Mouse (Mus musculus) bone marrow, adult 2 months (tissue): ENCODE data around the gene She.

Experiments used
- CTCF ChIP-seq: fragments of 200-500 bp; IDR thresholded peaks from 2 replicates; pipeline ENCODE4 v1.5.1; 2011; ENCODE audit warnings: low read length, control low read depth; ENCODE audit not compliant: control insufficient read depth, insufficient read depth
- POLR2A ChIP-seq: fragments of 200-500 bp; IDR thresholded peaks from 2 replicates; pipeline ENCODE4 v1.6.1; 2011; ENCODE audit warnings: low read depth, mild to moderate bottlenecking, control low read depth, low read length, borderline replicate concordance; ENCODE audit not compliant: control insufficient read depth

DNA sequence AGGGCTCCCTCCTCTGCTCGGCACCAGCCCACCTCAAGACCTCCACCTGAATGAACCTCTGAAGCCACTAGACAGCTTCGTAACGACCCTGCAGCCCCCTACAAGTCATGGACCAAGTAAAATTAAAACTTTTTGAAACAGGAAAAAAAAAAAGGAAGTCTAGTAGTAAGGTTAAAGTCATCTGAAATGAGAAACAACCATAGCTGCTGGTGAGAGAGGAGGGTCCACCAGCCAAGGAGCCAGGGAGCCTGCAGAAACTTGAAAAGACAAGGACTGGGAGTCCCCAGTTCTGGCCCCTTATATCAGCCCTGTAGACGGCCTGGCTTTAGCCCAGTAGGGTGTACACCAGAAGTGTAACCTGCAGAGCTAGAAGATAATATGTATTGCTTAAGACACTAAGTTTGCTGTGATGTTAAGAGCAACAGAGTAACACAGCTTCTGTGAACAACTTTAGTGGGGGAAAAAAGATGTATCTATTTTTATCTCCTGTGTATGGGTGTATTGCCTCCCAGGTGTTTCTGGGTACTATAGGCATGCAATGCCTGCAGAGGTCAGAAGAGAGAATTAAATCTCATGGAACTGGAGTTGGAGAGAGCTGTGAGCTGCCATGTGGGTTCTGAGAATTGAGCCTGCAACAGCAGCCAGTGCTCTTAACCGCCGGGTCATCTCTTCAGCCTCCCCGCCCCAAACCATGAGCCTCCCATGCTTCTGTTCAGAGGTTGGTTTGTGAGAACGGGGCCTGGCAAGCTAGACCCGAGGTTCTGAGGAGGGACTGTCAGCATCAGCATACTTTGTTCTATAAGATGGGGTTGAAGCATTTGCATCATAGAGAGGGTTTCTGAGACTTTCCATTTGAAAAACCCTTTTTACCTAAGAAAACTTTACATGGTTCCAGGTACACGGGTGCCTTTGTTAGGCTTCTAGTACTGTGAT, 9.4 kb upstream of the She start:
- no peak for TF ChIP-seq CTCF
- TF ChIP-seq POLR2A = no peak
